Mouse (Mus musculus) E14TG2a.4 (cell line): ENCODE measurements around the gene Scube1.

Experiments used
- CTCF ChIP-seq: conservative IDR thresholded peaks from 2 replicates; pipeline ENCODE4 v1.5.1; 2014; ENCODE audit warnings: low read length
- NANOG ChIP-seq: IDR thresholded peaks from 2 replicates; pipeline ENCODE4 v1.6.1; 2014; ENCODE audit warnings: borderline replicate concordance, low read length, mixed read lengths
- POU5F1 ChIP-seq: IDR thresholded peaks from 2 replicates; pipeline ENCODE4 v1.6.1; 2014; ENCODE audit warnings: low read length, borderline replicate concordance

DNA sequence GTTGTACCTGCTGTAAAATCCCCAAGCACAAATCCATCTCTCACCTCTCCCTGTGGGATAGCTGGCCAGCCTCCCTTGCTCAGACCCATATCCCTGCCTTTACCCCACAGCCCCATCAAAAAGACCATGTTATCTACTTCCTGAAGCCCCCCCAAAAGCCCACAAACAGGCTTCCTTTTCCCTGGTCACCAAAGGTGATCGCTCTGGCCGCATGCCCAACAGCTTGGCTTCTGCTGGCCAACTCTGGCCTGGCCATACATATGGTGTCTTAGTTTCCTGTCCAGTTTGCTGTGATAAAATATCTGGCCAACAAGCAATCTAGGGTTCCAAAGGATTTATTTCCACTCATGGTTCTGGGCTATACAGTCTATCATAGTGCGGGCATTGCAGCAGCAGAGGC, 38.9 kb downstream of the Scube1 start:
- TF ChIP-seq CTCF (no peak), NANOG (no peak), POU5F1 (no peak)
